Mouse (Mus musculus): ENCODE results near the gene Asb16. TPM values are rescaled to one million over a fixed set of nuclear protein-coding genes. Genes with fewer than 3 reads are reported as not detected.

Asb16 gene
- total RNA-seq, 2 experiments from 2014 or later = 0.30 to 0.61 TPM

Small RNA genes within 50 kb of the gene (microRNA-seq; reads per million reads assigned to microRNA genes)
- 2.4 to 3.7 reads per million in 2 experiments for gene Mir8101 (ENCODE audit: borderline number of aligned reads in 2 of 2)

Other genes with a start within 250 kb of the Asb16 start
- gene Mpp3, start 240.3 kb upstream of the Asb16 start, total RNA-seq (2021) = 10 to 100 TPM; 10.8 to 20.2 TPM
- 10 to 100 TPM; 32.4 to 33.4 TPM for gene Cd300lg, start 227.2 kb upstream of the Asb16 start, total RNA-seq (2021)
- 10 to 100 TPM in 1 of 2 experiments, 1 to 10 TPM in 1; 8.8 to 13.0 TPM for gene Mpp2, start 180.2 kb upstream of the Asb16 start, total RNA-seq (2021)
- gene Ppy, start 167.4 kb upstream of the Asb16 start, total RNA-seq (2021) = not detected
- not detected for gene Pyy, start 160.9 kb upstream of the Asb16 start, total RNA-seq (2021)
- under 1 TPM in 1 of 2 experiments, not detected in 1; 0.77 TPM for gene Nags, start 123.2 kb upstream of the Asb16 start, total RNA-seq (2021)
- 10 to 100 TPM; 12.0 to 13.6 TPM for gene Tmem101, start 112.3 kb upstream of the Asb16 start, total RNA-seq (2021)
- 100 to 1,000 TPM in 1 of 2 experiments, 10 to 100 TPM in 1; 83.9 to 102 TPM for gene Lsm12, start 83.4 kb upstream of the Asb16 start, total RNA-seq (2021)
- 100 to 1,000 TPM; 121 to 128 TPM for gene G6pc3, start 79.1 kb upstream of the Asb16 start, total RNA-seq (2021)
- 100 to 1,000 TPM in 1 of 2 experiments, 10 to 100 TPM in 1; 79.1 to 115 TPM for gene Hdac5, start 38.6 kb upstream of the Asb16 start, total RNA-seq (2021)
- gene BC030867, start 19.9 kb upstream of the Asb16 start, total RNA-seq (2021) = under 1 TPM in 1 of 2 experiments, not detected in 1; 0.46 TPM
- 10 to 100 TPM; 43.3 to 55.3 TPM for gene Tmub2, start 16.2 kb downstream of the Asb16 start, total RNA-seq (2021)
- 10 to 100 TPM; 44.3 to 53.4 TPM for gene Atxn7l3, start 27.9 kb downstream of the Asb16 start, total RNA-seq (2021)
- 100 to 1,000 TPM in 1 of 2 experiments, 10 to 100 TPM in 1; 93.7 to 117 TPM for gene Ubtf, start 51.0 kb downstream of the Asb16 start, total RNA-seq (2021)
- gene Slc4a1, start 97.5 kb downstream of the Asb16 start, total RNA-seq (2021) = under 1 TPM; 0.23 to 0.80 TPM
- 10 to 100 TPM; 40.0 to 45.9 TPM for gene Rundc3a, start 124.7 kb downstream of the Asb16 start, total RNA-seq (2021)
- 100 to 1,000 TPM; 461 to 466 TPM for gene Slc25a39, start 139.2 kb downstream of the Asb16 start, total RNA-seq (2021)
- gene Grn, start 161.6 kb downstream of the Asb16 start, total RNA-seq (2021) = 100 to 1,000 TPM; 156 to 181 TPM
- 1 to 10 TPM; 3.4 to 3.5 TPM for gene Fam171a2, start 178.9 kb downstream of the Asb16 start, total RNA-seq (2021)
- 1 to 10 TPM; 3.4 to 3.6 TPM for gene Itga2b, start 201.4 kb downstream of the Asb16 start, total RNA-seq (2021)